Mouse (Mus musculus) urinary bladder, adult 18-20 months (tissue): ENCODE measurements around the gene Medag.
A peak's percentile ranks its signal among the peaks of the same experiment; 100 is the strongest.

ENCODE experiments used
- DNase-seq, 2 experiments: peaks; one replicate each; pipeline ENCODE4 v3.0.0; 2022; ENCODE audit warnings: low spot score in 2 of 2, mixed read lengths in 2 of 2

Gene Medag

GRCm38 (mm10) chr5:149429541-149429940 lies 18.0 kb downstream of the Medag start:
- DNase-seq = no peak

GRCm38 (mm10) chr5:149430943-149431342 lies 19.4 kb downstream of the Medag start:
- no peak for DNase-seq

GRCm38 (mm10) chr5:149433618-149434017 lies 22.1 kb downstream of the Medag start:
- peak; percentile 56 to 66 for DNase-seq

- DNase-seq = no peak
Measured at GRCm38 (mm10) chr5:149434141-149434690, 22.7 kb downstream of the Medag start.

GRCm38 (mm10) chr5:149436541-149436940 lies 25.0 kb downstream of the Medag start:
- DNase-seq = no peak

GRCm38 (mm10) chr5:149437150-149437549 lies 25.6 kb downstream of the Medag start:
- no peak for DNase-seq

GRCm38 (mm10) chr5:149439531-149440179 lies 28.1 kb downstream of the Medag start, which contains the start of gene Tex26:
Tex26 (plus strand) TSS chr5:149439660.
- peak; percentile 19 to 30 for DNase-seq

GRCm38 (mm10) chr5:149440180-149440573 lies 28.6 kb downstream of the Medag start:
- DNase-seq = peak; percentile 32 to 38

GRCm38 (mm10) chr5:149441646-149442276 lies 30.2 kb downstream of the Medag start:
- DNase-seq = no peak

GRCm38 (mm10) chr5:149442277-149442660 lies 30.7 kb downstream of the Medag start:
- no peak for DNase-seq

- no peak for DNase-seq
Measured at GRCm38 (mm10) chr5:149444451-149444850, 32.9 kb downstream of the Medag start.

GRCm38 (mm10) chr5:149446495-149446894 lies 34.9 kb downstream of the Medag start:
- DNase-seq = no peak

- DNase-seq = no peak
Measured at GRCm38 (mm10) chr5:149447733-149448132, 36.2 kb downstream of the Medag start.

- DNase-seq = no peak
Measured at GRCm38 (mm10) chr5:149449406-149449805, 37.9 kb downstream of the Medag start.

GRCm38 (mm10) chr5:149451209-149451681 lies 39.7 kb downstream of the Medag start:
- DNase-seq = no peak

GRCm38 (mm10) chr5:149454281-149454680 lies 42.7 kb downstream of the Medag start:
- peak in 1 of 2 experiments; percentile 74 for DNase-seq

- DNase-seq = no peak
Measured at GRCm38 (mm10) chr5:149456544-149456943, 45.0 kb downstream of the Medag start.

- DNase-seq = no peak
Measured at GRCm38 (mm10) chr5:149462071-149462470, 50.5 kb downstream of the Medag start.

- DNase-seq = no peak
Measured at GRCm38 (mm10) chr5:149465305-149465704, 53.8 kb downstream of the Medag start.

GRCm38 (mm10) chr5:149474142-149474541 lies 62.6 kb downstream of the Medag start:
- no peak for DNase-seq

- DNase-seq = no peak
Measured at GRCm38 (mm10) chr5:149474701-149475468, 63.3 kb downstream of the Medag start.
